Mouse (Mus musculus) lung, adult 10 weeks (tissue): ENCODE data around the gene Olfr1451. TPM values are rescaled to one million over a fixed set of nuclear protein-coding genes. Genes with fewer than 3 reads are reported as not detected.

ENCODE experiments used
- polyA plus RNA-seq: library from polyadenylated mRNA; stranded (reverse); fragments of 350-450 nt; fragmentation: Illumina TruSeq; extraction: RNeasy Lipid Tissue Mini Kit (QIAGEN cat#74804); gene quantifications from one replicate; pipeline ENCODE4 v1.2.3, GENCODE M21; 2014; ENCODE audit warnings: low read depth, low replicate concordance; ENCODE audit not compliant: insufficient read depth

Olfr1451 gene
- not detected for polyA plus RNA-seq

GRCm38 (mm10) chr19:12994714-12995113 is at the start of gene Olfr1451:
Gene Olfr1451 (plus strand): TSS chr19:12995014.

GRCm38 (mm10) chr19:12949958-12950357 is 44.9 kb upstream of the Olfr1451 start, which contains the start of gene Olfr1450:
Gene Olfr1450 (plus strand): TSS chr19:12950258.

DNA sequence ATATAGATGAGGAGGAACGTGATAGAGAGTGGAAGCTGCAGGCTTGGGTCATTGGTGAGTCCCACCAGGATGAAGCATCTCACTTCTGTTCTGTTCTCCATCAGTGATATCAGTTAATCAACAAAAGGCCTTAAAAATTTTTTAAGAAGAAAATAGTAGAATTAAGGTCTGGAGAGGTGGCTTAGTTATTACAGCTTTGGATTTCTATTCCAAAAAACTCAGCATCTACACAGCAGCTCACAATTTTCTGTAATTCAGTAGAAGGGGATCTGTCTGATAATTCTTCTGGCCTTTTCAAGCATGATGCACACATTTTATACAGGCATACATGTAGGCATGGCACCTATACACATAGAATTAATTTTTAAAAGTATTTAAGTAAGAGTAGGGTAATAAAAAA is 33.4 kb downstream of the Olfr1451 start, which contains the start of gene Olfr1453:
Gene Olfr1453, minus strand, starts transcription at position 101 of the 400 bp plus-strand sequence.

Other genes with a start within 250 kb of the Olfr1451 start
- gene Cntf, start 229.4 kb upstream of the Olfr1451 start, polyA plus RNA-seq, result 1.2 TPM
- gene Zfp91, start 198.9 kb upstream of the Olfr1451 start, polyA plus RNA-seq, result 25.7 TPM
- 7.3 TPM for gene Lpxn, start 198.8 kb upstream of the Olfr1451 start, polyA plus RNA-seq
- not detected for gene Gm5244, start 148.3 kb upstream of the Olfr1451 start, polyA plus RNA-seq
- not detected for gene Olfr1444, start 137.7 kb upstream of the Olfr1451 start, polyA plus RNA-seq
- not detected for gene Olfr1445, start 111.2 kb upstream of the Olfr1451 start, polyA plus RNA-seq
- not detected for gene Olfr1446, start 101.5 kb upstream of the Olfr1451 start, polyA plus RNA-seq
- not detected for gene Olfr1447, start 91.3 kb upstream of the Olfr1451 start, polyA plus RNA-seq
- gene Olfr1448, start 70.6 kb upstream of the Olfr1451 start, polyA plus RNA-seq, result not detected
- not detected for gene Olfr1449, start 64.2 kb upstream of the Olfr1451 start, polyA plus RNA-seq
- not detected for gene Olfr1450, start 44.8 kb upstream of the Olfr1451 start, polyA plus RNA-seq
- not detected for gene Olfr1453, start 33.3 kb downstream of the Olfr1451 start, polyA plus RNA-seq
- gene Olfr1454, start 65.6 kb downstream of the Olfr1451 start, polyA plus RNA-seq, result not detected
- gene Olfr1457, start 102.9 kb downstream of the Olfr1451 start, polyA plus RNA-seq, result not detected
- gene Olfr1458, start 111.8 kb downstream of the Olfr1451 start, polyA plus RNA-seq, result not detected
- not detected for gene Olfr1459, start 154.5 kb downstream of the Olfr1451 start, polyA plus RNA-seq
- not detected for gene Olfr1461, start 168.0 kb downstream of the Olfr1451 start, polyA plus RNA-seq
- not detected for gene Olfr1462, start 190.7 kb downstream of the Olfr1451 start, polyA plus RNA-seq
- not detected for gene Olfr1463, start 236.3 kb downstream of the Olfr1451 start, polyA plus RNA-seq